Mouse (Mus musculus): ENCODE measurements around the gene Fam47c.

Gene Fam47c

DNA sequence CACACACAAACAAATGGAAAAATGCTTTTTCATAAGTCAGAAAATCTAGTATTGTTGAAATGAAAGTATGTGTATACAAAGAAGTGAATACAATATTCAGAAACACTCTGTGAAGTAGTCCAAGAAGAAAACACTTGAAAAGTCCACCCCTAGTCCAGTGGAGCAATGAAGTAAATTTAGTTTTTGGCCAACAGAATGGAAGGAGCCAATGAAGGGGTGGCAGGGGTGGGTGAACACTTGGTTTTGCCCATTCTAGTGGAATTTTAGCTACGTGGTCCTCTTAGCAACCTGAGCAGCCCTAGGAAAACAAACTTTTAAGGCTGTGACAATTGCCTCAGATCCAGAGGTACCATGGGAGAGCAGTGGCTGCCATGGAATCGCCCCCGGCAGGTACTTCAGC is at the start of gene Fam47c:
TSS of gene Fam47c (plus strand) at position 301 of the 400 bp plus-strand sequence.
- no peak for DNase-seq (ENCODE audit: low spot score)

GRCm38 (mm10) chrX:78769408-78769807 is 31.8 kb downstream of the Fam47c start:
- DNase-seq (ENCODE audit: low spot score): no peak

DNA sequence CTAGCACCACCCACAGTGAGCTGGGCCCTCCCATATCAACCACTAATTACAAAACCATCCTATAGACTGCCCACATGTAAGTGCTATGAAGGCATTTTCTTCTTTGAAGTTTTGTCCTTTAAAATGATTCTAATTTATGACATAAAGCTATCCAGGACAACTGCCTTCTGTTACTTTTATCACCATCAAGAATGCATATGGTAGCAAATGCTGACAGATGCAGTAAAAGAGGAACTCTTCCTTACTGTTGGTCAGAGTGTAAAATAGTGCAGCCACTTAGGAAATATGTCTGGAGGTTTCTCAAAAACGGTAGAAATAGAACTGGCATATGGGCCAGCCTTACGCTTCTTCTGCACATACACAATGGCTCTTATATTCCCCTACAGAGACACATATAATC is 39.5 kb downstream of the Fam47c start:
- no peak for DNase-seq (ENCODE audit: low spot score)

All from ovary, postnatal 10 days (tissue).